Mouse (Mus musculus): ENCODE measurements around the gene Pcbp4. TPM values are rescaled to one million over a fixed set of nuclear protein-coding genes. Genes with fewer than 3 reads are reported as not detected.
"Not testable (repeated sequence)": the region's sequence is repeated elsewhere in the genome, so short reads cannot be mapped to it uniquely, and the experiment has no call there.

The Pcbp4 gene
- total RNA-seq, 2 experiments from 2014 or later = 54.2 to 68.2 TPM

GRCm38 (mm10) chr9:106482578-106483115 lies 29.6 kb downstream of the Pcbp4 start:
- DNase-seq = peak; percentile 3

GRCm38 (mm10) chr9:106483136-106483535 lies 30.0 kb downstream of the Pcbp4 start:
- DNase-seq = no peak

- peak; percentile 3 for DNase-seq
These were observed 30.5 kb downstream of the Pcbp4 start for GRCm38 (mm10) chr9:106483606-106484005.

GRCm38 (mm10) chr9:106485076-106485475 lies 32.0 kb downstream of the Pcbp4 start:
- no peak for DNase-seq

- not testable (repeated sequence) for DNase-seq
These were observed 34.5 kb downstream of the Pcbp4 start for GRCm38 (mm10) chr9:106487602-106488001.

- no peak for DNase-seq
These were observed 46.6 kb downstream of the Pcbp4 start, which contains the start of gene Iqcf1 for GRCm38 (mm10) chr9:106499667-106500066. Gene Iqcf1 (plus strand): TSS chr9:106499967.

- DNase-seq = no peak
These were observed 48.8 kb downstream of the Pcbp4 start for GRCm38 (mm10) chr9:106501846-106502245.

GRCm38 (mm10) chr9:106504246-106504645 lies 51.2 kb downstream of the Pcbp4 start:
- DNase-seq = no peak

- DNase-seq = no peak
These were observed 56.3 kb downstream of the Pcbp4 start for GRCm38 (mm10) chr9:106509356-106509755.

- no peak for DNase-seq
These were observed 59.8 kb downstream of the Pcbp4 start for GRCm38 (mm10) chr9:106512729-106513450.

- DNase-seq = no peak
These were observed 60.5 kb downstream of the Pcbp4 start for GRCm38 (mm10) chr9:106513566-106513965.

Other genes with a start within 250 kb of the Pcbp4 start
- under 1 TPM; 0.52 to 0.90 TPM for gene Tlr9, start 230.7 kb upstream of the Pcbp4 start, total RNA-seq (2021)
- gene Alas1, start 204.6 kb upstream of the Pcbp4 start, total RNA-seq (2021) = 100 to 1,000 TPM; 152 to 165 TPM
- gene Poc1a, start 172.2 kb upstream of the Pcbp4 start, total RNA-seq (2021) = 1 to 10 TPM; 3.7 to 5.2 TPM
- 10 to 100 TPM; 16.0 to 19.9 TPM for gene Dusp7, start 84.7 kb upstream of the Pcbp4 start, total RNA-seq (2021)
- 100 to 1,000 TPM; 456 to 462 TPM for gene Rpl29, start 23.8 kb upstream of the Pcbp4 start, total RNA-seq (2021)
- 10 to 100 TPM; 12.3 to 12.5 TPM for gene Acy1, start 15.0 kb upstream of the Pcbp4 start, total RNA-seq (2021)
- 1 to 10 TPM; 6.3 to 7.5 TPM for gene Abhd14b, start 5.8 kb upstream of the Pcbp4 start, total RNA-seq (2021)
- 10 to 100 TPM; 13.5 to 15.3 TPM for gene Abhd14a, start 5.6 kb upstream of the Pcbp4 start, total RNA-seq (2021)
- gene Gpr62, start 12.6 kb downstream of the Pcbp4 start, total RNA-seq (2021) = under 1 TPM; 0.19 to 0.52 TPM
- gene Rrp9, start 22.7 kb downstream of the Pcbp4 start, total RNA-seq (2021) = 10 to 100 TPM; 17.7 to 19.4 TPM
- gene Parp3, start 23.7 kb downstream of the Pcbp4 start, total RNA-seq (2021) = 10 to 100 TPM; 51.6 to 55.7 TPM
- gene Iqcf1, start 46.7 kb downstream of the Pcbp4 start, total RNA-seq (2021) = not detected
- gene Iqcf5, start 61.3 kb downstream of the Pcbp4 start, total RNA-seq (2021) = not detected
- not detected for gene Iqcf3, start 108.3 kb downstream of the Pcbp4 start, total RNA-seq (2021)
- not detected for gene Iqcf4, start 117.7 kb downstream of the Pcbp4 start, total RNA-seq (2021)
- not detected for gene Iqcf6, start 173.3 kb downstream of the Pcbp4 start, total RNA-seq (2021)
- under 1 TPM in 1 of 2 experiments, not detected in 1; 0.09 TPM for gene Grm2, start 202.8 kb downstream of the Pcbp4 start, total RNA-seq (2021)
- 10 to 100 TPM; 18.9 to 21.7 TPM for gene Tex264, start 232.6 kb downstream of the Pcbp4 start, total RNA-seq (2021)

All from gastrocnemius, postnatal 10 days (tissue).